Mouse (Mus musculus) frontal cortex, postnatal 14 days (tissue): Measurements from ENCODE around the gene Myom1.

Experiments
- DNase-seq, 2 experiments: peaks; one replicate each; pipeline ENCODE4 v3.0.0; 2022; ENCODE audit warnings: low spot score in 2 of 2

Myom1 gene

GRCm38 (mm10) chr17:71098606-71099005 lies 96.2 kb downstream of the Myom1 start:
- DNase-seq: no peak

- DNase-seq: no peak
Measured at GRCm38 (mm10) chr17:71102571-71103551, 100.4 kb downstream of the Myom1 start.

GRCm38 (mm10) chr17:71105297-71105696 lies 102.9 kb downstream of the Myom1 start:
- no peak for DNase-seq

GRCm38 (mm10) chr17:71106250-71106649 lies 103.8 kb downstream of the Myom1 start:
- DNase-seq: no peak

- no peak for DNase-seq
Measured at GRCm38 (mm10) chr17:71110753-71111265, 108.4 kb downstream of the Myom1 start.

- DNase-seq: no peak
Measured at GRCm38 (mm10) chr17:71112689-71113088, 110.3 kb downstream of the Myom1 start.

GRCm38 (mm10) chr17:71114282-71114681 lies 111.8 kb downstream of the Myom1 start:
- DNase-seq: no peak

- no peak for DNase-seq
Measured at GRCm38 (mm10) chr17:71117956-71118355, 115.5 kb downstream of the Myom1 start.

GRCm38 (mm10) chr17:71118607-71119006 lies 116.2 kb downstream of the Myom1 start:
- no peak for DNase-seq

GRCm38 (mm10) chr17:71120626-71121025 lies 118.2 kb downstream of the Myom1 start:
- no peak for DNase-seq

GRCm38 (mm10) chr17:71124061-71124670 lies 121.7 kb downstream of the Myom1 start:
- no peak for DNase-seq

- no peak for DNase-seq
Measured at GRCm38 (mm10) chr17:71124674-71125073, 122.2 kb downstream of the Myom1 start.

GRCm38 (mm10) chr17:71125519-71125918 lies 123.1 kb downstream of the Myom1 start:
- DNase-seq: no peak

GRCm38 (mm10) chr17:71126001-71126400 lies 123.6 kb downstream of the Myom1 start:
- DNase-seq: no peak

- DNase-seq: no peak
Measured at GRCm38 (mm10) chr17:71127464-71128110, 125.2 kb downstream of the Myom1 start.

- DNase-seq: no peak
Measured at GRCm38 (mm10) chr17:71129489-71130261, 127.2 kb downstream of the Myom1 start.

GRCm38 (mm10) chr17:71132221-71132620 lies 129.8 kb downstream of the Myom1 start:
- no peak for DNase-seq

- no peak for DNase-seq
Measured at GRCm38 (mm10) chr17:71132856-71133439, 130.5 kb downstream of the Myom1 start.

- DNase-seq: no peak
Measured at GRCm38 (mm10) chr17:71134441-71134955, 132.1 kb downstream of the Myom1 start.

- DNase-seq: no peak
Measured at GRCm38 (mm10) chr17:71135108-71135507, 132.7 kb downstream of the Myom1 start.

GRCm38 (mm10) chr17:71135866-71136265 lies 133.4 kb downstream of the Myom1 start:
- DNase-seq: no peak
